In the genomic region with DNA sequence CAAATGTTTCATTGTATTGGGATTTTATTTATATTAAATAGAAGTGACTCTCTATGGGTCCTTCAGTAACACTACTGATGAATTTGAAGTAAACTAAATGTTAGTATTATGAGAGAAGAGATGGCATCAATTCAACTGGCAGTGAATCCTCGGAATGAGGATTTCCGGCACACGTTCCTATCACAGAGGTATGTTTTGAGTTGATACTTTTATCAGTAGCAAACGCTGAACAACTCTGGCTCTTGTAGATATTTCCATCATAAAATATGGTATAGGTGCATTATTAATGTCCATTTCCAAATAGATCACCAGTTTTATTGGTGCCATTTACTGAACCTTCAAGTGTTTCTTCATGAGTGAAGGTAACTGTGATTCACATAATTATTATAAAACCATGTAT, we compare ENCODE assay signal across 35 mouse cellular contexts.
"Had no signal": no experiment of that assay in that cellular context is flagged by ENCODE, and none has a peak within 500 bp of the region (broad histone marks: within the 10 kb centered on the region; RNA-seq: fewer than 3 reads in every experiment).

No protein-coding gene starts in this region.

- H3K4me3 ChIP-seq: heart, embryonic 10.5 days; heart, embryonic 12.5 days; heart, embryonic 13.5 days; heart, embryonic 15.5 days; hindbrain, embryonic 10.5 days; hindbrain, embryonic 12.5 days; hindbrain, embryonic 13.5 days; hindbrain, embryonic 15.5 days; intestine, embryonic 15.5 days; kidney, embryonic 15.5 days; layer of hippocampus, adult 2 months; left cerebral cortex, adult 2 months had no signal

- ATAC-seq: hindbrain, embryonic 16.5 days; hindbrain, postnatal 0 days; inflammation-experienced regulatory T-cells, adult 6 months; intestine, embryonic 15.5 days; intestine, embryonic 16.5 days; intestine, postnatal 0 days had no signal

- H3K9me3 ChIP-seq: heart, embryonic 10.5 days; heart, embryonic 12.5 days; heart, embryonic 13.5 days; heart, embryonic 15.5 days; hindbrain, embryonic 10.5 days; hindbrain, embryonic 12.5 days; hindbrain, embryonic 13.5 days; hindbrain, embryonic 15.5 days; intestine, embryonic 15.5 days; kidney, embryonic 15.5 days had no signal

- H3K4me1 ChIP-seq: heart, embryonic 10.5 days; heart, embryonic 12.5 days; heart, embryonic 13.5 days; heart, embryonic 15.5 days; hindbrain, embryonic 10.5 days; hindbrain, embryonic 12.5 days; hindbrain, embryonic 13.5 days; hindbrain, embryonic 15.5 days; intestine, embryonic 15.5 days; kidney, embryonic 15.5 days had no signal

- DNase-seq: heart, postnatal 10 days; heart, postnatal 14 days; heart, postnatal 36 days; heart, postnatal 4 days; kidney, adult 11 months; kidney, adult 18-20 months; kidney, adult 2 months; kidney, adult 8-10 months; kidney, adult 9 months; kidney, postnatal 10 days; kidney, postnatal 14 days; kidney, postnatal 25 days; kidney, postnatal 36 days; kidney, postnatal 4 days; layer of hippocampus, adult 9-11 months; layer of hippocampus, postnatal 36 days had no signal

- H3K36me3 ChIP-seq: heart, embryonic 10.5 days; heart, embryonic 12.5 days; heart, embryonic 13.5 days; heart, embryonic 15.5 days; hindbrain, embryonic 10.5 days; hindbrain, embryonic 12.5 days; hindbrain, embryonic 13.5 days; hindbrain, embryonic 15.5 days; intestine, embryonic 15.5 days; kidney, embryonic 15.5 days had no signal

- H3K27ac ChIP-seq: heart, embryonic 10.5 days; heart, embryonic 13.5 days; heart, embryonic 15.5 days; hindbrain, embryonic 10.5 days; hindbrain, embryonic 12.5 days; hindbrain, embryonic 13.5 days; hindbrain, embryonic 14.5 days; hindbrain, embryonic 15.5 days; hindbrain, postnatal 0 days; intestine, embryonic 15.5 days; kidney, embryonic 15.5 days; kidney, postnatal 0 days; layer of hippocampus, adult 2 months; left cerebral cortex, adult 2 months had no signal

- H3K9ac ChIP-seq: heart, embryonic 12.5 days; heart, embryonic 13.5 days; heart, embryonic 15.5 days; hindbrain, embryonic 12.5 days; hindbrain, embryonic 13.5 days; hindbrain, embryonic 14.5 days; hindbrain, embryonic 15.5 days; intestine, embryonic 15.5 days; kidney, embryonic 15.5 days had no signal

- H3K27me3 ChIP-seq: heart, embryonic 12.5 days; heart, embryonic 13.5 days; heart, embryonic 15.5 days; hindbrain, embryonic 12.5 days; hindbrain, embryonic 13.5 days; hindbrain, embryonic 15.5 days; intestine, embryonic 15.5 days; kidney, embryonic 15.5 days had no signal
